Mouse (Mus musculus) CD8-positive naive resting alpha-beta T cell, adult 57 days (primary cell): ENCODE measurements around the gene Ccdc103. TPM values are rescaled to one million over a fixed set of nuclear protein-coding genes. Genes with fewer than 3 reads are reported as not detected.

Experiments
- total RNA-seq: library from RNA; stranded (reverse); gene quantifications from one replicate; pipeline ENCODE4 v1.2.4, GENCODE M21; 2023

Gene Ccdc103
- total RNA-seq, result not detected

DNA sequence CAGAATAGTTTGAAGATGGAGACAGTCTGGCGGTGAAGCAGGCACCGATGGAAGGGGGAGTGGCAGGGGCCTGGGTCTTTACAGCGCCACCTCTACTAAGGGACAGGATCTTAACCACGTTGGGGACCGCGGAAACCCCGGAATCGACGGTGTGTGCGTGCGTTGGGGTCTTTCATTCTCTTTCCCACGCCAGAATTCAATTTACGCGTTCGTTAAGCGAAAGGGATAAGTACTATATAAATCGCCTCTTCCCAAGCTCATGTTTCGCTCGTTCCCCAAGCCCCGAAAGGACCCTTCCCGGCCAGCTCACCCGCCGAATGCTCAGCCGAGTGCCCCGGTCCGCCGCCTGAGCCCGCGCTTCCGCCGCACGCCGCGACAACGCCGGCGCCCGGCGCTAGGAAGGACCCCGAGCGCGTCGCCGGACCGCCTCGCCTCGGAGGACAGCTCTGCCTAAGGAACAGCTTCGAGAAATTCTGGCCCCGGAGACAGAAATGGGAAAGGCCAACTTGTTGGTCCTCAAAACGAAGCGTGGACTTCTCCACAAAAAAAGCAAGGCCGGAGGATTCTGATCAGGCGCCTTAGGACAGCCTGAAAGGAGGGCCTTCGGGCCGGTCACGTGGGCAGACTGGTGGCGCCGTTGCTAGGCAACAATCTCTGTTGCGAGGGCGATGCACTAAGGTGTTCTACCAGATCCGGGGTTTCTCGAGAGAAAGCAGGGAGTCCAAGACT, at the start of gene Ccdc103, which contains the start of gene Eftud2:
Gene Ccdc103, plus strand, starts transcription at position 620 of the 729 bp plus-strand sequence.
Gene Eftud2, minus strand, starts transcription at position 401 of the 729 bp plus-strand sequence.

DNA sequence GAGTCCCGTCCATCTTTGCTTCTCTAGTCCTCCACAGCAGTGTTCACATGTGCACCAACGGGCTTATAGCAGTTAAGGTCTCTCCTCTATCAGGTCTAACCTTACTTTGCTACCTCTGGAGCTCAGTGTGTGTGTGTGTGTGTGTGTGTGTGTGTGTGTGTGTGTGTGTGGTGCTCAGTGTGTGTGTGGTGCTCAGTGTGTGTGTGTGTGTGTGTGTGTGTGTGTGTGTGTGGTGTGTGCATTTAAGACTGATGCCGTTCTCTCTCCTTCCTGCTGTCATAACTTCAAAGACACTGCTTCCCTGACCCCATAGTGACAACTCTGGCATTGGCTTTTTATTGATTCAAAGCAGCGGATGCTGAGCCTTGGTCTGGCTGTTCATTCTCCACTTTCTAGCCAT, 45.5 kb upstream of the Ccdc103 start, which contains the start of gene Higd1b:
Gene Higd1b, plus strand, starts transcription at position 301 of the 400 bp plus-strand sequence.

DNA sequence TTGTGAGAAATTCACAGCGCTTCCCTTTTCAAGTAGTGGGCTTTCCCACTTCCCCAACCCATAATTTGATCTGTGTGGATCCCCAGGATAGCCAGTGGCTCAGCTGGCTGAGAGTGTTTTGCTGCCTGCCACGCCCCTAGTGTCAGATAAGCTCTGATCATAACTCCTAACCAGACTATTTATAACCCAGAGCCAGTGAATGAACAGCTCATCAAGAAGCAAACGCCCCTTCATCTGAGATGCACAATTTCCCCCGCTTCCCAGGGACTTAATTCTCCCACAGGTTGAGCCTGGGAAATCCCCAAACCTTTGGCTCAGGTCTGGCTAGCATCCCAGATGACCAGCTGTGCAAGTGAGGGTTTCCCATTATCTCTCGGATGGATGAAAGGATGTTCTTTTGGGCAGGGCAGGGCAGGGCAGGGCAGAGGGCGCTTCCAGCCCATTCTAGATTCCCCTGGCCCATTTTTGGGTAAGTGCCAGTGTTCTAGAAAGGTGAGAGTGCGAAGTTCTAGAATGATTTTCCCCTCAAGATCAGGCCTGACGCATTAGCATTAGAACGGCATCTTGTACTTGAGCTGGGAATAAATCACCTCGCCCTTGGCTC, 3.7 kb downstream of the Ccdc103 start, which contains the start of gene Fam187a:
Gene Fam187a, plus strand, starts transcription at position 554 of the 604 bp plus-strand sequence.

DNA sequence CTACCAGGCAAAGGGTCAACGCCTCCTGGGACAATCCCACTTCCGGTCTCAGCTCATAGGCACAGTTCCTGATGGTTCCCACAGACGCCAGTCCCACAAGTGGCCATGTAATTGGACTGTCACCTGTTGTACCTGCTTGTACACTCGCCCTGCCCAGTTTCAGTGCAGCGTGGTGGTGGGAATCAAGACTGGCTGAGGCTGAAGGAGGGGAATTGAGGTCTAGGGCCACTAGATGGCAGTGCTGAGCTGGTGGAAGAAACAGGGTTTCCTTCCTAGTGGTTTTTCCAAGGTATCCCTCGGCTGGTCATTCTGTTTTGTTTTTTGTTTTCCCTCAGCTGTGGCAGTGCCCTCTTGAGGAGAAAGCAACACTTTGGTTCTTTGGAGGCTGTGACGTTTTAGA, 19.8 kb downstream of the Ccdc103 start, which contains the start of gene Gfap:
Gene Gfap, minus strand, starts transcription at position 150 of the 400 bp plus-strand sequence.

DNA sequence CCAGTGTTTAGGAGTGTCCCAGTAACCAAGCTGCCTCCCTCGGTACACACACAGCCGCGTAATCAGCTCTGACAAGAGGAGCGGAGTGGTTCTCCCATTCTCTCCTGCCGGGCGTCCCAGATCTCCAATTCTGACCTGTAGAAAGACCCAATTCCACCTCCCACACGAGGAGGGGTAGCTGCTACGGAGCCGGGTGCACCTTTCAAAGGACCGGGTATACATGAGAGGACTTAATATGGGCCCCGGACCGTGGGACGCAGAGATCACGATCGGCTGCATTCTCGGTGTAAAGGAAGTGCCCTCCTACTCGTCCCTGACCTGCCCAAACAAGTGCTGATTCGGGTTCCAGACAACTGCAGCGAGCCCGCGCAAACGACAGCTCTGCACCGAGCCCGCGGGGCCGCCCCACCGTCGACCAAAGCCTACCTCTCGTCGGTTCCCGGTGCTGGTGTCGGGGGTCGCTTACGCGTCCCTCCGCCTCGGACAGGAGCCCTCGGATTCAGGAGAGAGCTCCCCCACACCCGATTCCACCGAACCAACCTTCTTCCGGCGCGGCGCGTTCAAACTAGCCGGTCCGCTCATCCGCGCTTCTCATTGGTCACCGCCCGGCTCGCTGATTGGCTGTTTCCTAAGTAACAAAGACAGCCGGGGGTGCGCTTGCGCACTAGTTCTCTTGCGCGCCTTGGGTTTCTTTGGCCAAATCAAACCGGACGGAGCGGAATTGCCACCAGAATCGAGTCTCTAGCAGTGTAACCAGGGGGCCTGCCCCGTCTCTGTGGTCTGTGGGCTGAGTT, 43.8 kb downstream of the Ccdc103 start, which contains the start of gene Kif18b:
Gene Kif18b, minus strand, starts transcription at position 568 of the 794 bp plus-strand sequence.

Other genes with a start within 250 kb of the Ccdc103 start
- not detected for gene Meioc, start 217.5 kb upstream of the Ccdc103 start, total RNA-seq
- gene Ccdc43, start 183.4 kb upstream of the Ccdc103 start, total RNA-seq, result 37.7 TPM
- gene Adam11, start 119.8 kb upstream of the Ccdc103 start, total RNA-seq, result 2.5 TPM
- gene Gjc1, start 61.5 kb upstream of the Ccdc103 start, total RNA-seq, result not detected
- gene Higd1b, start 45.4 kb upstream of the Ccdc103 start, total RNA-seq, result not detected
- gene Eftud2, start 219 bp upstream of the Ccdc103 start, total RNA-seq, result 149 TPM
- gene Fam187a, start 4.0 kb downstream of the Ccdc103 start, total RNA-seq, result not detected
- not detected for gene Gfap, start 19.7 kb downstream of the Ccdc103 start, total RNA-seq
- gene Kif18b, start 43.9 kb downstream of the Ccdc103 start, total RNA-seq, result 0.24 TPM
- not detected for gene C1ql1, start 65.5 kb downstream of the Ccdc103 start, total RNA-seq
- gene Nmt1, start 147.0 kb downstream of the Ccdc103 start, total RNA-seq, result 63.5 TPM
- 15.8 TPM for gene Dcakd, start 147.1 kb downstream of the Ccdc103 start, total RNA-seq
- not detected for gene Plcd3, start 220.5 kb downstream of the Ccdc103 start, total RNA-seq
- gene Acbd4, start 220.5 kb downstream of the Ccdc103 start, total RNA-seq, result 41.5 TPM
- gene Hexim1, start 235.0 kb downstream of the Ccdc103 start, total RNA-seq, result 129 TPM